Mouse (Mus musculus) brain, embryonic 14.5 days (tissue): ENCODE measurements at regions not wholly inside any gene's neighbourhood (a gene's known extent, or its start where the extent isn't known, plus 50 kb on each side); places are given as distances from the start of the nearest gene placed in this dataset.

Source experiments
- CTCF ChIP-seq: fragments of 200-500 bp; IDR thresholded peaks from 2 replicates; pipeline ENCODE4 v1.5.1; 2012; ENCODE audit warnings: inconsistent platforms, mild to moderate bottlenecking, moderate library complexity, borderline replicate concordance; ENCODE audit not compliant: insufficient read depth, insufficient read length; ENCODE audit errors: extremely low read depth
- POLR2A ChIP-seq: fragments of 200-500 bp; IDR thresholded peaks from 2 replicates; pipeline ENCODE4 v1.6.1; 2012; ENCODE audit warnings: mild to moderate bottlenecking, inconsistent platforms, borderline replicate concordance; ENCODE audit not compliant: poor library complexity, insufficient read depth, insufficient read length, severe bottlenecking; ENCODE audit errors: extremely low read depth

DNA sequence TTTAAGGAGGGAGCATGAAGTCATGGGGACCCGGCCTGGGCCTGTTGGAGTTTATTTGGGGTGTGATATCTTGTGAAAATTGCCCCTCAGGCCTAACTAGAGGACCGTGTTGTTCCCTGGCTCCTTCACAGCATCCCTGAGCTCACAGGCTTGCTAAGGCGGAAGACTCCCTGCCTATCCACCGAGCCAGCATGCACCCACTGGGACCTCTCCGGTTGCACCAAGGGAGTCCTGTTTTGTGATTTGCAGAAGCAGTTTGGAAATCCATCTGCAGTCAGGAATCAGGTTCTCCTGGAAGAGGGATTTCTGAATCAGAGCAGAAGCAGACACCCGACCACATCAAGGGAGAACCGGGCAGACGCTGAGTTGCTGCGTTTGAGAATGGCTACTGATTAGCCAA is 61.6 kb upstream of the Vangl1 start:
- TF ChIP-seq CTCF (no peak), POLR2A (no peak)
